Mouse (Mus musculus): Measurements from ENCODE around the gene Tango2. TPM values are rescaled to one million over a fixed set of nuclear protein-coding genes. Genes with fewer than 3 reads are reported as not detected.
"Not testable (repeated sequence)": the region's sequence is repeated elsewhere in the genome, so short reads cannot be mapped to it uniquely, and the experiment has no call there.

Gene Tango2
- polyA plus RNA-seq, 1 experiment from 2014 or later = 92.5 TPM

GRCm38 (mm10) chr16:18335981-18336380 is 11.9 kb downstream of the Tango2 start:
- H3K4me1 ChIP-seq (replicated peaks) = no peaks in the 10 kb centered on the region
- H3K4me2 ChIP-seq = no peak overlapping the region
- no peak overlapping the region for H3K27ac ChIP-seq (replicated peaks)
- 96% methylated on average over 3 of the region's 3 CpGs for WGBS
- no peak overlapping the region for H3K4me3 ChIP-seq
- peaks cover 12% of the 10 kb centered on the region; the same call in 1 of the 2 replicates for H3K36me3 ChIP-seq
- H3K9me3 ChIP-seq = no peaks in the 10 kb centered on the region
- no peak for ATAC-seq (ENCODE audit: low FRiP score, low read depth)
- no peaks in the 10 kb centered on the region for H3K27me3 ChIP-seq
- no peak overlapping the region for H3K9ac ChIP-seq

DNA sequence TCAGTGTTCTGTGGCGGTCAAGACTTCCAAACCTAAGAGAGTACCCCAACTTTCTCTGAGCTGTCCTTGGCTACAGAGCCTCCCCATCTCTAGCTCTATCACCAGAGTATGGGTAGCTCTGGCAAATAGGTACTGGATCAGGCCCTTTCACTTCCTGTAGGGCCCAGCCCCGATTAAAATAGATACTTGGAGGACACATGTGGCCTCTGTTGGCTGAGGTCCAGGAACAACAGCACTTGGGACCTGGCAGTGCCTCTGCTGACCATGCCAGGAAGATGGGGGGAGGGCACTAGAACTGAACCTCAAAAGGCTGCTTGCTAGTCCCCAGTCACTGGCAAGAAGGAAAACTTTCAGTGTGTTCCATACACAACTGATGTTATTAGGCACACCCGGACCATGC is 13.9 kb downstream of the Tango2 start:
- no peak for ATAC-seq (ENCODE audit: low FRiP score, low read depth)
- Histone ChIP-seq H3K9ac (no peak overlapping the region), H3K27me3 (no peaks in the 10 kb centered on the region), H3K4me2 (no peak overlapping the region), H3K27ac (replicated peaks) (no peak overlapping the region), H3K36me3 (peaks cover 12% of the 10 kb centered on the region; the same call in 1 of the 2 replicates), H3K4me3 (no peak overlapping the region), H3K4me1 (replicated peaks) (no peaks in the 10 kb centered on the region), H3K9me3 (no peaks in the 10 kb centered on the region)
- 77% methylated on average over 3 of the region's 3 CpGs for WGBS

- Histone ChIP-seq H3K36me3 (peaks cover 14% of the 10 kb centered on the region; the same call in 1 of the 2 replicates), H3K4me3 (no peak overlapping the region), H3K27ac (replicated peaks) (no peak overlapping the region), H3K27me3 (no peaks in the 10 kb centered on the region), H3K4me1 (replicated peaks) (no peaks in the 10 kb centered on the region), H3K4me2 (no peak overlapping the region), H3K9ac (no peak overlapping the region), H3K9me3 (no peaks in the 10 kb centered on the region)
- 63% methylated on average over 1 of the region's 1 CpGs for WGBS
- ATAC-seq (ENCODE audit: low FRiP score, low read depth) = no peak
Observed at GRCm38 (mm10) chr16:18328524-18328923, 19.4 kb downstream of the Tango2 start.

- H3K4me3 ChIP-seq = no peak overlapping the region
- WGBS = 93% methylated on average over 9 of the region's 9 CpGs
- H3K9me3 ChIP-seq = no peaks in the 10 kb centered on the region
- no peak overlapping the region for H3K4me2 ChIP-seq
- no peak overlapping the region for H3K27ac ChIP-seq (replicated peaks)
- H3K27me3 ChIP-seq = no peaks in the 10 kb centered on the region
- H3K9ac ChIP-seq = no peak overlapping the region
- no peak for ATAC-seq (ENCODE audit: low FRiP score, low read depth)
- H3K4me1 ChIP-seq (replicated peaks) = no peaks in the 10 kb centered on the region
- peaks cover 15% of the 10 kb centered on the region; the same call in 1 of the 2 replicates for H3K36me3 ChIP-seq
Observed at GRCm38 (mm10) chr16:18327936-18328335, 20.0 kb downstream of the Tango2 start.

DNA sequence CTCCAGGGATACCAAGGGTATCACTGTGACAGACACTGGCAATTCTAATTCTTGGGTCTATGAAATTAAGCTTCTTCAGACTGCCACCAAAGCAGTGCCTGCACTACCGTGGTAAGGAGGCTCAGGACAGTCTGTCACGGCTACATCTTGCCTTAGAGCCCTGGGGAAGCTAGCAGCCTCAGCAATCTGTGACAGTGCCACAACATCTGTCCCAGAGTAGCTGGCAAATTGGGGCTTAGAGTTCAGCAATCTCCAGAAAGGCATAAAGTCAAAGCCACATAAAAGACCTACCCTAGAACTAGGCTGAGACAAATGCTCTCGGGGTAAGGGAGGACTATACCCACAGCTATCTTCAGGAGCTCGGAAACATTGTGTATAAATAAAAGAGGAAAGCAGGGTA is 22.2 kb downstream of the Tango2 start:
- H3K4me1 ChIP-seq (replicated peaks) = no peaks in the 10 kb centered on the region
- H3K9ac ChIP-seq = no peak overlapping the region
- ATAC-seq (ENCODE audit: low FRiP score, low read depth) = no peak
- H3K4me3 ChIP-seq = no peak overlapping the region
- H3K27me3 ChIP-seq = no peaks in the 10 kb centered on the region
- no peak overlapping the region for H3K27ac ChIP-seq (replicated peaks)
- WGBS = 79% methylated on average over 4 of the region's 4 CpGs
- peaks cover 25% of the 10 kb centered on the region; the same call in 1 of the 2 replicates for H3K36me3 ChIP-seq
- no peaks in the 10 kb centered on the region for H3K9me3 ChIP-seq
- H3K4me2 ChIP-seq = no peak overlapping the region

GRCm38 (mm10) chr16:18324031-18324430 is 23.9 kb downstream of the Tango2 start:
- H3K27ac ChIP-seq (replicated peaks) = no peak overlapping the region
- WGBS = 66% methylated on average over 6 of the region's 6 CpGs
- no peak overlapping the region for H3K4me2 ChIP-seq
- H3K9ac ChIP-seq = no peak overlapping the region
- no peaks in the 10 kb centered on the region for H3K27me3 ChIP-seq
- no peaks in the 10 kb centered on the region for H3K4me1 ChIP-seq (replicated peaks)
- no peaks in the 10 kb centered on the region for H3K9me3 ChIP-seq
- no peak for ATAC-seq (ENCODE audit: low FRiP score, low read depth)
- H3K4me3 ChIP-seq = no peak overlapping the region
- H3K36me3 ChIP-seq = peaks cover 32% of the 10 kb centered on the region; the same call in 1 of the 2 replicates

GRCm38 (mm10) chr16:18323460-18323859 is 24.4 kb downstream of the Tango2 start:
- no peak for ATAC-seq (ENCODE audit: low FRiP score, low read depth)

DNA sequence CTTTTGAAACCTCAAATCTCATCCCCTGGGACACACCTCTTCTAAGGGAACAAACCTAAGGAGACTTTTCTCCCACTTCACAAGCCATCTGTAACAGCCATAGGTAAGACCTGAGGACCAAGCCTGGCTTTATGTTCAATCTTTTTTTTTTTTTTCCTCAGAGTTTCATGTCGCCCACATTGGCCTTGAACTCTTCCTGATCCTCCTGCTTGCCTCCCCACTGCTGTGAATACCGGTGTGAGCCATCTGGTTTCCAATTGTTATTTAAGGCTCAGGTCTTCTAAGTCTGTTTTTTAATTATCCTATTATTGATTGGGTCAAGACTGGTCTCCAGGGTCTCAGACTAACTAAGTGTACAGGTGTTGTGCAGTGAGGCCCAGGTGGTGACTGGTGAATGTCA is 26.5 kb downstream of the Tango2 start:
- peaks cover 32% of the 10 kb centered on the region; the same call in 1 of the 2 replicates for H3K36me3 ChIP-seq
- no peak overlapping the region for H3K4me3 ChIP-seq
- H3K27ac ChIP-seq (replicated peaks) = no peak overlapping the region
- no peak for ATAC-seq (ENCODE audit: low FRiP score, low read depth)
- WGBS = 80% methylated on average over 2 of the region's 2 CpGs
- H3K4me1 ChIP-seq (replicated peaks) = no peaks in the 10 kb centered on the region
- H3K9me3 ChIP-seq = no peaks in the 10 kb centered on the region
- H3K4me2 ChIP-seq = no peak overlapping the region
- H3K27me3 ChIP-seq = no peaks in the 10 kb centered on the region
- no peak overlapping the region for H3K9ac ChIP-seq

More at GRCm38 (mm10) chr16:18323460-18323859, 24.4 kb downstream of the Tango2 start:
- Histone ChIP-seq H3K27ac (replicated peaks) (no peak overlapping the region), H3K27me3 (no peaks in the 10 kb centered on the region), H3K9ac (no peak overlapping the region), H3K4me3 (no peak overlapping the region), H3K36me3 (peaks cover 32% of the 10 kb centered on the region; the same call in 1 of the 2 replicates), H3K4me2 (no peak overlapping the region), H3K4me1 (replicated peaks) (no peaks in the 10 kb centered on the region), H3K9me3 (no peaks in the 10 kb centered on the region)
- 84% methylated on average over 2 of the region's 2 CpGs for WGBS

DNA sequence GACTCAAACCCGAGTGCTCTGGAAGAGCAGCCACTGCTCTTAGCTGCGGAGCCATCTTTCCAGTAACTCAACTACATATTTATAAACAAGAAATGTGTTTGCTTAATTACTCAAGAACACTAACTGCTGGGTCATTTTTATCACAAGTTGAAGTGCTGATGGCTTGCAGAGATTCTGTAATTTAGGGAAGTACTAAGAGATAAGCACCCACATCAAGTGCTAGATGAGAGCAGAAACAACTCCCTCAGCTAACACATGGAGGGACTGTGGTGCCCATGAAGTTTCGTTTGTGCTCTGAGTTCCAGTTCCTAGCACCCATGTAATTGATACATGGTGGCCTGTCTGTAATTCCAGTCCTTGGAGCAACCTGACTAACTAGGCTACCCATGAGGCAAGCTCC is 28.9 kb downstream of the Tango2 start:
- Histone ChIP-seq H3K9me3 (no peaks in the 10 kb centered on the region), H3K36me3 (peaks cover 30% of the 10 kb centered on the region; the same call in 1 of the 2 replicates), H3K4me1 (replicated peaks) (no peaks in the 10 kb centered on the region), H3K4me2 (no peak overlapping the region), H3K27ac (replicated peaks) (no peak overlapping the region), H3K9ac (no peak overlapping the region), H3K4me3 (no peak overlapping the region), H3K27me3 (no peaks in the 10 kb centered on the region)
- no peak for ATAC-seq (ENCODE audit: low FRiP score, low read depth)
- 86% methylated on average over 3 of the region's 3 CpGs for WGBS

- no peaks in the 10 kb centered on the region for H3K4me1 ChIP-seq (replicated peaks)
- no peak overlapping the region for H3K9ac ChIP-seq
- H3K36me3 ChIP-seq = peaks cover 44% of the 10 kb centered on the region
- H3K4me2 ChIP-seq = no peak overlapping the region
- H3K27ac ChIP-seq (replicated peaks) = no peak overlapping the region
- no peaks in the 10 kb centered on the region for H3K27me3 ChIP-seq
- no peak for ATAC-seq (ENCODE audit: low FRiP score, low read depth)
- no peak overlapping the region for H3K4me3 ChIP-seq
- H3K9me3 ChIP-seq = no peaks in the 10 kb centered on the region
- WGBS = 88% methylated on average over 1 of the region's 1 CpGs
Observed at GRCm38 (mm10) chr16:18308159-18308558, 39.7 kb downstream of the Tango2 start.

DNA sequence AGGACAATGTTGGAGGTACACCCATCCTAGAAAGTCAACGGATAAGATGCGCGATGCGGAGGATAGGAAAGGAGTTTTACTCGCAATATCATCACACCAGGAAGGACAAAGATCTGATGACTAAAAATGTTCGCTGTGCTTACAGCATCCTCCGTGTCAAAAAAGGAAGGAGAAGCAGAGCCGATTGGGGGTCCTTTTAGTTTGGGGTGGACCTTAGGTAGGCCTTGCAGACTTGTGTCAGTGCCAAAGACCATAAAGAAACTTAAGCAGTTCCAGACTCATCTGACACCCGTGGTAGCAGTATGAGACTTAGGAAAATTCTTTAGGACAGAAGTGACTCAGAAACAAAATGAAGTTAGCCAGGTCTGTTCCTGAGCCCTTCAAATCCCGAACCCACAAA is 58.3 kb downstream of the Tango2 start:
- Histone ChIP-seq H3K27ac (replicated peaks) (peak overlapping the region; percentile 59), H3K4me1 (replicated peaks) (peaks cover 31% of the 10 kb centered on the region), H3K4me2 (peak overlapping the region; percentile 93), H3K4me3 (peak overlapping the region; percentile 94), H3K9ac (0 out of 2 replicates have a peak overlapping the region, but pooled peaks have one; percentile 21)
- 4% methylated on average over 10 of the region's 10 CpGs for WGBS
- not testable (repeated sequence) for ATAC-seq (ENCODE audit: low FRiP score, low read depth); H3K27me3 ChIP-seq; H3K9me3 ChIP-seq; H3K36me3 ChIP-seq

GRCm38 (mm10) chr16:18289067-18289588 is 58.8 kb downstream of the Tango2 start, which contains the start of gene Dgcr8:
Gene Dgcr8, minus strand, starts transcription at chr16:18289246.
- peak within 1 kb of the TSS; percentile 93 for H3K4me2 ChIP-seq
- peak within 1 kb of the TSS; percentile 94 for H3K4me3 ChIP-seq
- ATAC-seq (ENCODE audit: low FRiP score, low read depth) = peak; percentile 99
- H3K36me3 ChIP-seq = peaks cover 11% of the 10 kb centered on the region
- under 1% methylated on average over 63 of the region's 71 CpGs for WGBS
- no peaks in the 10 kb centered on the region for H3K9me3 ChIP-seq
- no peaks in the 10 kb centered on the region for H3K27me3 ChIP-seq
- H3K4me1 ChIP-seq (replicated peaks) = peaks cover 31% of the 10 kb centered on the region
- H3K9ac ChIP-seq = peak within 1 kb of the TSS; percentile 97
- peak within 1 kb of the TSS; percentile 90 for H3K27ac ChIP-seq (replicated peaks)

Data from hindbrain, embryonic 15.5 days (tissue).